Mouse (Mus musculus) cortical plate, adult 2 months (tissue): ENCODE results near the gene Gm43302. TPM values are rescaled to one million over a fixed set of nuclear protein-coding genes. Genes with fewer than 3 reads are reported as not detected.
"Not testable (repeated sequence)": the region's sequence is repeated elsewhere in the genome, so short reads cannot be mapped to it uniquely, and the experiment has no call there.

Experiments used
- H3K27ac ChIP-seq: fragments of 200-500 bp; 2 replicates; pipeline ENCODE4 v1.5.1; 2012; ENCODE audit warnings: low read length, control low read depth, inconsistent platforms; ENCODE audit not compliant: insufficient read depth
- H3K4me1 ChIP-seq: fragments of 200-500 bp; 2 replicates; pipeline ENCODE4 v1.6.1; 2011; ENCODE audit warnings: low read length; ENCODE audit not compliant: control insufficient read depth, insufficient read depth
- H3K4me3 ChIP-seq: fragments of 200-500 bp; 2 replicates; pipeline ENCODE4 v1.5.1; 2011; ENCODE audit warnings: mild to moderate bottlenecking, low read length, control low read depth; ENCODE audit not compliant: insufficient read depth
- CTCF ChIP-seq: fragments of 200-500 bp; IDR thresholded peaks from 2 replicates; pipeline ENCODE4 v1.5.1; 2011; ENCODE audit warnings: mild to moderate bottlenecking, control low read depth, low read length; ENCODE audit not compliant: insufficient read depth; ENCODE audit errors: extremely low read depth
- POLR2A ChIP-seq: fragments of 200-500 bp; IDR thresholded peaks from 2 replicates; pipeline ENCODE4 v1.6.1; 2011; ENCODE audit warnings: mild to moderate bottlenecking, low read length, control low read depth; ENCODE audit not compliant: insufficient read depth; ENCODE audit errors: extremely low read depth
- polyA plus RNA-seq: library from polyadenylated mRNA; depleted of rRNA; stranded (reverse); fragments of >200 nt; gene quantifications from 2 replicates; pipeline ENCODE4 v1.2.3, GENCODE M21; 2012

Gene Gm43302
- polyA plus RNA-seq, 1 experiment: 0.31 TPM

DNA sequence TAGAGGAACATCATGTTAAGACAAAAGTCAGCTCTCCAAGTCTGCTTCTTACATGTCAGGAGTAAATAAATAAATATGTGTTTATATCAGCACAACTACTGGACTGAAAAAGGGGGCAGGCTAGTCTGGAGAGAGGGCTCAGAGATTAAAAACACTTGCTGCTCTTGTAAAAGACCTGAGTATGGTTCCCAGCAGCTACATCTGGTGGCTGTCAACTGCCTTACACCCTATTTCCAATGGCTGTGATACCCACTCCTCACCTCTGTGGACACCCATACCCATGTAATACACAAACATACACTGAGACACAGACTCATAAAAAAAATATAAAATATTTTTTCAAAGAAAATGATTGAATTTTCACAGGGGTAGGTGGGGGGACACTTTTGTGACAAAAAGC is 41.0 kb downstream of the Gm43302 start:
- no peak overlapping the region for H3K27ac ChIP-seq
- H3K4me1 ChIP-seq: no peaks in the 10 kb centered on the region
- no peak overlapping the region for H3K4me3 ChIP-seq
- no peak for TF ChIP-seq CTCF
- TF ChIP-seq POLR2A: no peak

DNA sequence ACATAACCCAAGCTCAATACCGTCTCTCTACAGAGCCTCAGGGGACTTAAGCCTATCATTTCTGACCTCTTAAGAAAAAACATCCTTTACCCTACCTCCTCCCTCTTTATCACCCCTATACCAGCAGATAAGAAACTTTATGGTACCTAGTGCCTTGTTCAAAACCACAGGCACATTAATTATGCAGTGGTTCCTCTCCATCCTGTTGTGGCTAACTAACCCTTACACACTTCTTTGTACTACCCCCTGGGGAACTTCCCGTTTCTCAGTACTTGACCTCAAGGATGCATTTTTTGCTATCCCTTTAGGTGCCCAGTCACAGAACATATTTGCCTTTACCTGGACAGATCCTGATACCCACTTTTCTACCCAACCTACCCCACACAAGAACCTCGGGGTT is 48.8 kb downstream of the Gm43302 start:
- H3K4me3 ChIP-seq, H3K4me1 ChIP-seq, H3K27ac ChIP-seq: not testable (repeated sequence)

GRCm38 (mm10) chr5:105240982-105241381 is 52.5 kb downstream of the Gm43302 start:
- H3K27ac ChIP-seq, H3K4me3 ChIP-seq, H3K4me1 ChIP-seq: not testable (repeated sequence)

DNA sequence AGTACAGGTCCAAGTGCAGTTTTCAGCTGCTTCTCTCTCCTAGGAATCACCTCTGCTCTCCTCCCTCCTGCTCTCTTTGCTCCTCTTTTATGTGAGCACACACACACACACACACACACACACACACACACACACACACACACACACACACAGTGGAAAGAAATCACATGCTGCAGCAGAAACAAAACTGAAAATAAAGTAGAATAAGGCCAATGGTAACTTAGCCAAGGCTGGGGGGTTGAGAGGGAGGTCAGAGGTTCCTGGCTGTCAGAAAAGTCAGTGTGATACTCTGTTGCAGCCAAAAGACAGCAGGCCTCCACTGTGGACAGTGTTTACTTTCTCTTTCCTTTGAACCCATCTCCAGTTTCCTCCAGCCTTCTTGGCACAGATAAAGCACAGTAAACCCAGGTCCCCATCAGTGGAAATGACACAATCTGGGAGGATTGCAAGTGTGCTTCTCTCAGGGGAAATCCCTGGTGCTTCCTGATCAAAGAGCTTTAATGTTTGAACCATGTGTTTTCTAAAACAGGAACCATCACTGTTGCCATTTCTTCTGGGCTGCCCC is 53.9 kb downstream of the Gm43302 start, which contains the start of gene Gbp10:
Gbp10 (minus strand) TSS at position 51 of the 565 bp plus-strand sequence.
- H3K27ac ChIP-seq, H3K4me1 ChIP-seq, H3K4me3 ChIP-seq: not testable (repeated sequence)

GRCm38 (mm10) chr5:105238402-105238801 is 55.1 kb downstream of the Gm43302 start:
- not testable (repeated sequence) for H3K4me3 ChIP-seq, H3K27ac ChIP-seq, H3K4me1 ChIP-seq

DNA sequence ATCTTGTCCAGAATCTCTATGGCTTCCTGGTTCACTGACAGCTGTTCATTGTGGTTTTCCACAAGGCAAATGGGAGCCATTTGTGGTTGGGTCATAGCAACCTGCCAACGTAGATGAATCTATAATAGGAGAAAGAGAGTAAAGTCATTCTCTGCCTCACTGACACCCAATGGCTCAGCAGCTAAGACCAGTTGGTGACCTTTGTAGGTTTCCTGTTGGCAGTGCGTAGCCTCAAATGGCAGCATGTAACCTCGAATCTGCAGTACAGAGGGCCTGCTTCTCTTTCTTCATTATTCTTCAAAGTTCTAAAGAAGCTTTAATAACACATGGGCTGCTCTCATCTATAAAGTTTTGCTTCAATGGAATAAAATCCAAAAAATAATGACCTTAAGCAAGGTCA is 57.5 kb downstream of the Gm43302 start:
- not testable (repeated sequence) for H3K27ac ChIP-seq, H3K4me1 ChIP-seq

DNA sequence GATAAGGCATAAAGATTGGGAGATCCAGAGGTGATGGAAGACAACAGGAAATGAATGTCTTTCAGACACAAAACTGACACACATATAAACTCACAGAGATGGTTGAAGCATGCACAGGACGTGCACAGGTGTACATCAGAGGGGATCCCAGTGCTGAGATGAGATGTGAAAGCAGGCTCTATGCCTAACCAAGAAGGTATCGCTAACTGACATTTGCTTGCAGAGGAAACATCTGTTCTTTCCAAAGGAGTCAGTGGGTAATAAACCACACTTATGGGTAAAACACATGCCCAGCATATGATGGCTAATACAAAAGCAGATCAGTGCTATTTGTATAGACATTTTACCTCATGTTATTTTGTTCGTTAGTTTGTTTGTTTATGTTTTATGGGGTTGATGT is 84.5 kb downstream of the Gm43302 start:
- not testable (repeated sequence) for H3K4me3 ChIP-seq

More for the DNA sequence above, 57.5 kb downstream of the Gm43302 start:
- not testable (repeated sequence) for H3K4me3 ChIP-seq

DNA sequence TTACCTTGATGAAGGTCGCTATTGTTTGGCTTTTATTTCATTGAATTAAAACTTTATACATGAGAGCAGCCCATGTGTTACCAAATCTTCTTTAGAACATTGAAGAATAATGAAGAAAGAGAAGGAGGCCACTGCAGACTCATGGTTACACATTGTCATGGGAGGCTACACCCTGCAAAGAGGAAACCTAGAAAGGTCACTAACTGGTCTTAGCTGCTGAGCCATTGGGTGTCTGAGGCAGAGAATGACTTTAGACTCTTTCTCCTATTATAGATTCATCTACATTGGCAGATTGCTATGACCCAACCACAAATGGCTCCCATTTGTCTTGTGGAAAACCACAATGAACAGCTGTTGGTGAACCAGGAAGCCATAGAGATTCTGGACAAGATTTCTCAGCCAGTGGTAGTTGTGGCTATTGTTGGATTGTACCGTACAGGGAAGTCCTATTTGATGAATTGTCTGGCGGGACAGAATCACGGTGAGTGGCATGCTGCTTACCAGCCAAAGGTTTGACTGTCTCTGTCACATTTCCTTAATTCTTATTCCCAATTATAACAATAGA is 92.6 kb downstream of the Gm43302 start:
- H3K4me3 ChIP-seq, H3K27ac ChIP-seq: not testable (repeated sequence)

More for the DNA sequence above, 84.5 kb downstream of the Gm43302 start:
- H3K4me1 ChIP-seq, H3K27ac ChIP-seq: not testable (repeated sequence)

GRCm38 (mm10) chr5:105199149-105199548 is 94.3 kb downstream of the Gm43302 start:
- H3K27ac ChIP-seq, H3K4me1 ChIP-seq, H3K4me3 ChIP-seq: not testable (repeated sequence)

More for the DNA sequence above, 92.6 kb downstream of the Gm43302 start:
- H3K4me1 ChIP-seq: not testable (repeated sequence)

DNA sequence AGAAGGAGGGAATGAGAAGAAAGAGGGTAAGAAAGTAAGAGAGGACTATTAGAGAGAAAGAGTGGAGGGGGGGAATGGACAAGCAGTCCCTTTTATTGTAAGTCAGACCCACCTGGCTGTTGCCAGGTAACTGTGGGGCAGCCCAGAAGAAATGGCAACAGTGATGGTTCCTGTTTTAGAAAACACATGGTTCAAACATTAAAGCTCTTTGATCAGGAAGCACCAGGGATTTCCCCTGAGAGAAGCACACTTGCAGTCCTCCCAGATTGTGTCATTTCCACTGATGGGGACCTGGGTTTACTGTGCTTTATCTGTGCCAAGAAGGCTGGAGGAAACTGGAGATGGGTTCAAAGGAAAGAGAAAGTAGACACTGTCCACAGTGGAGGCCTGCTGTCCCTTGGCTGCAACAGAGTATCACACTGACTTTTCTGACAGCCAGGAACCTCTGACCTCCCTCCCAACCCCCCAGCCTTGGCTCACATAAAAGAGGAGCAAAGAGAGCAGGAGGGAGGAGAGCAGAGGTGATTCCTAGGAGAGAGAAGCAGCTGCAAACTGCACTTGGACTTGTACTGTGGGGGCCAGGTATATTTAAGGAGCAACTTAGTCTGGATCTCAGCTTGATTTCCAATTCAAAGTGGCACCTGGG is 95.5 kb downstream of the Gm43302 start:
- H3K4me3 ChIP-seq, H3K27ac ChIP-seq, H3K4me1 ChIP-seq: not testable (repeated sequence)

DNA sequence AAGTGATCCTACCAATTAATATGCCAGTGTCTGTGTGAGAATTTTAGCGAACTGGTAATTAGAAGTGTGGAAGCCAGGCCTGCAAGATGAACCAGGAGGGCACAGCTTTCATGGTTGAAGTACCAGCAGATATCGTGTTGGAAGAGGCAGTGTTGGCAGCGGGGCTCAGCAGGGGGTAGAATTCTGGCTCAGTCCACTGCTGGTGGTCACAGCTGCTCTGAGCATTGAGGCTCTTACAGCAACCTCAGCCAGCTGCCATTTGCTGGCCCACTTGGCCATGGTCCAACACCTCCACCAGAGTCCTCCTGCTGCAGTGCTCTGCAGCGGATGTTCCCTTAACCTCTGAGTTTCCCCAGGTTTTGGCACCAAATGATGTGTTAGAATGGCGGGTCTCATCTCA is 97.2 kb downstream of the Gm43302 start:
- H3K4me1 ChIP-seq, H3K27ac ChIP-seq, H3K4me3 ChIP-seq: not testable (repeated sequence)

- H3K4me1 ChIP-seq, H3K27ac ChIP-seq, H3K4me3 ChIP-seq: not testable (repeated sequence)
Observed at GRCm38 (mm10) chr5:105192536-105192935, 101.0 kb downstream of the Gm43302 start.
